Mouse (Mus musculus) liver, embryonic 14.5 days (tissue): ENCODE measurements around the gene Cd109. TPM values are rescaled to one million over a fixed set of nuclear protein-coding genes. Genes with fewer than 3 reads are reported as not detected.

ENCODE experiments used
- ATAC-seq: fragments of 200-750 bp; cut with Nextera tagmentation; 2 replicates; pipeline ENCODE4 v1.8.0; 2017; ENCODE audit warnings: moderate number of reproducible peaks, mild to moderate bottlenecking, moderate library complexity; ENCODE audit not compliant: insufficient read depth
- DNase-seq, 3 experiments: peaks; one replicate each; pipeline ENCODE4 v3.0.0-alpha.2; 2012 to 2013; ENCODE audit warnings: low read depth in 3 of 3, low spot score in 3 of 3
- H3K27ac ChIP-seq: fragments of 300-500 bp; sonication (generic); 2 replicates; pipeline ENCODE4 v1.5.1; 2014; ENCODE audit warnings: moderate library complexity, mild to moderate bottlenecking, control low read depth, inconsistent platforms
- H3K27me3 ChIP-seq: fragments of 300-500 bp; sonication (generic); 2 replicates; pipeline ENCODE4 v1.6.1; 2014; ENCODE audit warnings: mild to moderate bottlenecking, low read length, moderate library complexity; ENCODE audit not compliant: control insufficient read depth, insufficient read depth
- H3K36me3 ChIP-seq: fragments of 300-500 bp; sonication (generic); replicated peaks from 2 replicates; pipeline ENCODE4 v1.6.1; 2014; ENCODE audit warnings: low read depth; ENCODE audit not compliant: control insufficient read depth, insufficient read depth
- H3K4me1 ChIP-seq, 2 experiments: fragments of 200-500 bp in 1 of 2; fragments of 300-500 bp in 1 of 2; sonication (generic) in 1 of 2; replicated peaks; 2 replicates each; pipeline ENCODE4 v1.6.1; 2012 to 2014; ENCODE audit warnings: antibody characterized with exemption in 1 of 2, inconsistent platforms in 1 of 2, low read length in 1 of 2; ENCODE audit not compliant: control insufficient read depth in 2 of 2, insufficient read depth in 2 of 2
- H3K4me2 ChIP-seq: fragments of 300-500 bp; sonication (generic); 2 replicates; pipeline ENCODE4 v1.6.1; 2014; ENCODE audit warnings: low read depth, mild to moderate bottlenecking, control low read depth, moderate library complexity
- H3K4me3 ChIP-seq, 2 experiments: fragments of 200-500 bp in 1 of 2; fragments of 300-500 bp in 1 of 2; sonication (generic) in 1 of 2; 2 replicates each; pipeline ENCODE4 v1.5.1; 2012 to 2014; ENCODE audit warnings: low read depth in 2 of 2, low read length in 2 of 2, mild to moderate bottlenecking in 2 of 2, control low read depth in 1 of 2, inconsistent platforms in 1 of 2, moderate library complexity in 1 of 2; ENCODE audit not compliant: insufficient read depth in 1 of 2
- H3K9ac ChIP-seq: fragments of 300-500 bp; sonication (generic); replicated peaks from 2 replicates; pipeline ENCODE4 v1.6.1; 2014; ENCODE audit warnings: mild to moderate bottlenecking, control low read depth, moderate library complexity
- H3K9me3 ChIP-seq: fragments of 300-500 bp; sonication (generic); 2 replicates; pipeline ENCODE4 v1.6.1; 2016; ENCODE audit warnings: low read length, mixed read lengths; ENCODE audit not compliant: control insufficient read depth
- CTCF ChIP-seq: IDR thresholded peaks from 2 replicates; pipeline ENCODE4 v1.5.1; 2016; ENCODE audit warnings: antibody characterized with exemption, low read depth, control low read depth
- EP300 ChIP-seq: IDR thresholded peaks from 2 replicates; pipeline ENCODE4 v1.6.1; 2016; ENCODE audit warnings: antibody characterized with exemption, low read depth
- WGBS: fragments of 180-500 bp; shearing (Covaris S2); extraction: QIAGEN DNeasy Blood & Tissue Kit; methylation state at CpG from one replicate; pipeline ENCODE4 v1.1.7; 2014; ENCODE audit not compliant: insufficient replicate concordance; 5-methylcytosine and 5-hydroxymethylcytosine counted together
- polyA plus RNA-seq, 2 experiments: library from polyadenylated mRNA; depleted of rRNA in 1 of 2; stranded (reverse) in 1 of 2; unstranded in 1 of 2; fragments of >200 nt; fragmentation: Nextera tagmentation in 1 of 2; extraction: Ambion mirVana in 1 of 2; gene quantifications; 2 replicates each; pipeline versions ENCODE4 v1.2.1 to v1.2.3; 2012 to 2014

The Cd109 gene
- polyA plus RNA-seq, 2 experiments: 0.06 to 0.07 TPM

- TF ChIP-seq EP300 (no peak), CTCF (no peak)
Observed at GRCm38 (mm10) chr9:78735519-78735918, 120.2 kb downstream of the Cd109 start.

GRCm38 (mm10) chr9:78742012-78742411, 126.7 kb downstream of the Cd109 start:
- H3K9me3 ChIP-seq: no peaks in the 10 kb centered on the region
- ATAC-seq: no peak
- no peaks in the 10 kb centered on the region for H3K36me3 ChIP-seq
- WGBS: 27% methylated on average over 3 of the region's 3 CpGs
- no peak overlapping the region for H3K27ac ChIP-seq
- no peaks in the 10 kb centered on the region for H3K27me3 ChIP-seq
- no peaks in the 10 kb centered on the region for H3K4me1 ChIP-seq
- DNase-seq: no peak
- TF ChIP-seq CTCF (no peak), EP300 (no peak)
- no peak overlapping the region for H3K9ac ChIP-seq
- H3K4me2 ChIP-seq: no peak overlapping the region
- H3K4me3 ChIP-seq: no peak overlapping the region

More at GRCm38 (mm10) chr9:78735519-78735918, 120.2 kb downstream of the Cd109 start:
- no peak overlapping the region for H3K9ac ChIP-seq
- H3K36me3 ChIP-seq: no peaks in the 10 kb centered on the region
- H3K4me3 ChIP-seq: no peak overlapping the region
- H3K4me2 ChIP-seq: no peak overlapping the region
- DNase-seq (no peak), ATAC-seq (no peak)
- no peaks in the 10 kb centered on the region for H3K27me3 ChIP-seq
- 38% methylated on average over 3 of the region's 3 CpGs for WGBS
- H3K4me1 ChIP-seq: no peaks in the 10 kb centered on the region
- no peaks in the 10 kb centered on the region for H3K9me3 ChIP-seq
- H3K27ac ChIP-seq: no peak overlapping the region

GRCm38 (mm10) chr9:78750246-78750645, 134.9 kb downstream of the Cd109 start:
- Histone ChIP-seq H3K27me3 (no peaks in the 10 kb centered on the region), H3K9ac (no peak overlapping the region), H3K27ac (no peak overlapping the region), H3K4me3 (no peak overlapping the region), H3K36me3 (no peaks in the 10 kb centered on the region), H3K9me3 (no peaks in the 10 kb centered on the region), H3K4me2 (no peak overlapping the region), H3K4me1 (no peaks in the 10 kb centered on the region)
- DNase-seq (no peak), ATAC-seq (no peak)
- 48% methylated on average over 3 of the region's 3 CpGs for WGBS
- TF ChIP-seq EP300 (no peak), CTCF (no peak)

Other genes starting within 250 kb of the Cd109 start
- not detected in 2 replicates for gene Dppa5a, start 247.4 kb upstream of the Cd109 start, polyA plus RNA-seq (2012; rRNA removed)
- gene Dppa5a, start 247.4 kb upstream of the Cd109 start, polyA plus RNA-seq (2014; fragmentation: Nextera tagmentation; extraction: Ambion mirVana): not detected in 2 replicates
- 0.02 TPM in 1 of 2 replicates, not detected in the other for gene Ooep, start 236.8 kb upstream of the Cd109 start, polyA plus RNA-seq (2012; rRNA removed)
- gene Ooep, start 236.8 kb upstream of the Cd109 start, polyA plus RNA-seq (2014; fragmentation: Nextera tagmentation; extraction: Ambion mirVana): 0.09 TPM in 1 of 2 replicates, not detected in the other
- 0.02 TPM in 1 of 2 replicates, not detected in the other for gene Ddx43, start 219.8 kb upstream of the Cd109 start, polyA plus RNA-seq (2012; rRNA removed)
- not detected in 2 replicates for gene Ddx43, start 219.8 kb upstream of the Cd109 start, polyA plus RNA-seq (2014; fragmentation: Nextera tagmentation; extraction: Ambion mirVana)
- gene Cgas, start 172.3 kb upstream of the Cd109 start, polyA plus RNA-seq (2012; rRNA removed): 0.66 and 1.0 TPM in 2 replicates
- gene Cgas, start 172.3 kb upstream of the Cd109 start, polyA plus RNA-seq (2014; fragmentation: Nextera tagmentation; extraction: Ambion mirVana): 0.62 and 0.66 TPM in 2 replicates
- gene Mto1, start 167.3 kb upstream of the Cd109 start, polyA plus RNA-seq (2012; rRNA removed): 11.5 and 14.0 TPM in 2 replicates
- gene Mto1, start 167.3 kb upstream of the Cd109 start, polyA plus RNA-seq (2014; fragmentation: Nextera tagmentation; extraction: Ambion mirVana): 17.7 and 20.4 TPM in 2 replicates
- gene Gm17324, start 166.8 kb upstream of the Cd109 start, polyA plus RNA-seq (2012; rRNA removed): 0.15 TPM in 2 replicates
- gene Gm17324, start 166.8 kb upstream of the Cd109 start, polyA plus RNA-seq (2014; fragmentation: Nextera tagmentation; extraction: Ambion mirVana): 0.55 and 0.63 TPM in 2 replicates
- gene Eef1a1, start 126.4 kb upstream of the Cd109 start, polyA plus RNA-seq (2012; rRNA removed): 2,579 and 4,315 TPM in 2 replicates
- 2,316 and 2,621 TPM in 2 replicates for gene Eef1a1, start 126.4 kb upstream of the Cd109 start, polyA plus RNA-seq (2014; fragmentation: Nextera tagmentation; extraction: Ambion mirVana)
- gene Slc17a5, start 27.5 kb upstream of the Cd109 start, polyA plus RNA-seq (2012; rRNA removed): 1.7 and 2.4 TPM in 2 replicates
- gene Slc17a5, start 27.5 kb upstream of the Cd109 start, polyA plus RNA-seq (2014; fragmentation: Nextera tagmentation; extraction: Ambion mirVana): 3.2 and 3.8 TPM in 2 replicates